In the genomic region with DNA sequence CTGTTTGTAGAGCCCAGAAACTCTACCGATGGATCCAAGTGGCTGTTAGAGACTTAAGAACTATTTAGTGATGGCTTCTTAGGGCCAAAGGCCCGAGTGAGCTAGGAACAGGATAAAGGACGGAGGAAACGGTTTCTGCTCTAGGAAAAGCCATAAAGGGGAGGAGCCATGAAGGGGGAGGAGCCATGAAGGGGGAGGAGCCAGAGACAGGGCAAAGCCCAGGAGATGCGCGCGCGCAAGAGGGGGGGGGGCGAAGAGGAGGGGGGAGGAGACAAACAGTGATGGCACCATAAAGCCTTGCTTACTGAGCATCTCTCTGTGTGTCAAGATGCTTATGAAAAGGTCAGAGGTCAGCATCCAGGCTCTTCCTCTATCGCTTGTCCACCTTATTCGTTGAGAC, we compare ENCODE assay signal across 36 mouse cellular contexts. TPM values are rescaled to one million over a fixed set of nuclear protein-coding genes. Genes with fewer than 3 reads are reported as not detected.
DNase-seq lines count a peak whose midpoint lies in the region; ATAC-seq and TF ChIP-seq lines count a peak whose summit lies in the region.
"Had no signal": no experiment of that assay in that cellular context is flagged by ENCODE, and none has a peak within 500 bp of the region (broad histone marks: within the 10 kb centered on the region; RNA-seq: fewer than 3 reads in every experiment).

No protein-coding gene starts in this region.

- TF ChIP-seq CTCF in forebrain, postnatal 0 days (IDR thresholded peaks at IDR 0.05; ENCODE audit: low read depth): no peak
- TF ChIP-seq CTCF in testis, adult 2 months (IDR thresholded peaks at IDR 0.05; ENCODE audit: control insufficient read depth, insufficient read depth, insufficient replicate concordance, low read depth, low read length): no peak

- peaks cover 20% of the 10 kb centered on the region for H3K4me1 ChIP-seq in forebrain, embryonic 12.5 days
- no peaks in the 10 kb centered on the region for H3K4me1 ChIP-seq in forebrain, postnatal 0 days (ENCODE audit: insufficient read depth)
- H3K4me1 ChIP-seq in testis, adult 2 months (ENCODE audit: control insufficient read depth, insufficient read depth, low read length): peaks cover 5% of the 10 kb centered on the region
- H3K4me1 ChIP-seq: kidney, embryonic 15.5 days; liver, embryonic 12.5 days had no signal

- TF ChIP-seq POLR2A in testis, adult 2 months (IDR thresholded peaks at IDR 0.05; ENCODE audit: control insufficient read depth, low read depth, low read length): no peak

- H3K4me2 ChIP-seq in forebrain, embryonic 12.5 days: no peak overlapping the region
- H3K4me2 ChIP-seq in forebrain, postnatal 0 days (ENCODE audit: low read depth): no peak overlapping the region
- H3K4me2 ChIP-seq: hindbrain, embryonic 15.5 days; kidney, embryonic 15.5 days; limb, embryonic 12.5 days; liver, embryonic 12.5 days had no signal

- no peaks in the 10 kb centered on the region; the same call in 1 of the 2 replicates for H3K36me3 ChIP-seq in forebrain, embryonic 12.5 days (replicated peaks)
- no peaks in the 10 kb centered on the region for H3K36me3 ChIP-seq in forebrain, postnatal 0 days (ENCODE audit: insufficient read depth)
- no peaks in the 10 kb centered on the region for H3K36me3 ChIP-seq in testis, adult 2 months (ENCODE audit: control insufficient read depth, insufficient read depth, low read length)
- H3K36me3 ChIP-seq: hindbrain, embryonic 10.5 days; hindbrain, embryonic 15.5 days; kidney, embryonic 15.5 days; limb, embryonic 12.5 days; liver, embryonic 12.5 days had no signal

- no peak for DNase-seq in forebrain, postnatal 0 days
- DNase-seq in testis, postnatal 14 days (ENCODE audit: low spot score): no peak
- DNase-seq in R1 (ENCODE audit: low read depth, low spot score): peak; percentile 81
- DNase-seq in ovary, adult 18-20 months (ENCODE audit: low spot score): no peak
- DNase-seq in right cerebral cortex, postnatal 10 days (ENCODE audit: low spot score in 2 of 2): no peak
- DNase-seq: adrenal gland, postnatal 10 days; cerebellum, adult 11 months; cerebellum, adult 9-10 months; cerebellum, postnatal 36 days; gastrocnemius, postnatal 10 days; heart, postnatal 14 days; kidney, adult 18-20 months; kidney, postnatal 25 days; lung, adult 2 months; lung, postnatal 10 days; midbrain, embryonic 14.5 days; retina, postnatal 1 day; spleen, adult 18-20 months; thymus, adult 2 months; thymus, postnatal 36 days had no signal

- WGBS in forebrain, embryonic 12.5 days: 80% methylated on average over 11 of the region's 11 CpGs
- 86% methylated on average over 11 of the region's 11 CpGs for WGBS in forebrain, postnatal 0 days

- ATAC-seq in forebrain, embryonic 12.5 days (ENCODE audit: low FRiP score): no peak
- no peak for ATAC-seq in forebrain, postnatal 0 days
- ATAC-seq: liver, embryonic 12.5 days had no signal

- H3K27me3 ChIP-seq in forebrain, embryonic 12.5 days: no peaks in the 10 kb centered on the region
- no peaks in the 10 kb centered on the region for H3K27me3 ChIP-seq in forebrain, postnatal 0 days (ENCODE audit: insufficient read depth, low read length)
- no peaks in the 10 kb centered on the region for H3K27me3 ChIP-seq in testis, adult 2 months (ENCODE audit: control insufficient read depth, insufficient read depth, low read length)
- H3K27me3 ChIP-seq: hindbrain, embryonic 15.5 days; kidney, embryonic 15.5 days; limb, embryonic 12.5 days had no signal

- peak overlapping the region; percentile 92; the same call in 1 of the 2 replicates for H3K27ac ChIP-seq in forebrain, embryonic 12.5 days
- H3K27ac ChIP-seq in forebrain, postnatal 0 days (ENCODE audit: low read depth, low read length): no peak overlapping the region
- H3K27ac ChIP-seq in testis, adult 2 months (ENCODE audit: control insufficient read depth, insufficient read depth, low read depth, low read length): 0 out of 2 replicates have a peak overlapping the region, but pooled peaks have one; percentile 18
- H3K27ac ChIP-seq: hindbrain, embryonic 10.5 days; hindbrain, embryonic 15.5 days; kidney, embryonic 15.5 days; limb, embryonic 12.5 days; liver, embryonic 12.5 days had no signal

- no peaks in the 10 kb centered on the region for H3K9me3 ChIP-seq in forebrain, embryonic 12.5 days
- H3K9me3 ChIP-seq in forebrain, postnatal 0 days (ENCODE audit: low read length): no peaks in the 10 kb centered on the region
- H3K9me3 ChIP-seq: hindbrain, embryonic 10.5 days; hindbrain, embryonic 15.5 days; kidney, embryonic 15.5 days; limb, embryonic 12.5 days; liver, embryonic 12.5 days had no signal

- H3K9ac ChIP-seq in forebrain, embryonic 12.5 days: no peak overlapping the region
- H3K9ac ChIP-seq in forebrain, postnatal 0 days: no peak overlapping the region
- H3K9ac ChIP-seq: hindbrain, embryonic 15.5 days; kidney, embryonic 15.5 days; limb, embryonic 12.5 days; liver, embryonic 12.5 days had no signal

- no peak overlapping the region for H3K4me3 ChIP-seq in forebrain, embryonic 12.5 days (replicated peaks)
- H3K4me3 ChIP-seq in forebrain, postnatal 0 days (ENCODE audit: low read depth, low read length): no peak overlapping the region
- H3K4me3 ChIP-seq in testis, adult 2 months (ENCODE audit: control insufficient read depth, low read depth, low read length): 0 out of 2 replicates have a peak overlapping the region, but pooled peaks have one; percentile 2
- H3K4me3 ChIP-seq: hindbrain, embryonic 10.5 days; hindbrain, embryonic 15.5 days; kidney, embryonic 15.5 days; limb, embryonic 12.5 days; liver, embryonic 12.5 days had no signal

RNA-seq across cellular contexts. Expression of gene Oprd1, which starts 13.6 kb away (rescaled TPM):
- 0.06 and 0.15 TPM in 2 replicates for polyA plus RNA-seq in forebrain, embryonic 12.5 days (2016; fragmentation: Nextera tagmentation; extraction: Ambion mirVana)
- 1.5 and 1.6 TPM in 2 replicates for total RNA-seq in forebrain, postnatal 0 days (2014; rRNA removed)
- polyA plus RNA-seq in forebrain, postnatal 0 days (2015; fragmentation: Nextera tagmentation; extraction: Ambion mirVana): 0.23 and 0.53 TPM in 2 replicates
- polyA plus RNA-seq in testis, adult 2 months (2012; rRNA removed): 0.61 and 0.83 TPM in 2 replicates
- total RNA-seq: CH12.LX; gastrocnemius, postnatal 10 days; monocyte, adult 5-6 weeks had no signal

RNA-seq across cellular contexts. Expression of gene Epb41, which starts 55.5 kb away (rescaled TPM):
- polyA plus RNA-seq in forebrain, embryonic 12.5 days (2016; fragmentation: Nextera tagmentation; extraction: Ambion mirVana): 136 and 158 TPM in 2 replicates
- 65.0 and 68.3 TPM in 2 replicates for total RNA-seq in forebrain, postnatal 0 days (2014; rRNA removed)
- polyA plus RNA-seq in forebrain, postnatal 0 days (2015; fragmentation: Nextera tagmentation; extraction: Ambion mirVana): 32.4 and 36.5 TPM in 2 replicates
- 8.7 and 9.6 TPM in 2 replicates for polyA plus RNA-seq in testis, adult 2 months (2012; rRNA removed)

RNA-seq across cellular contexts. Expression of gene Gm10300, which starts 56.1 kb away (rescaled TPM):
- 0.08 TPM in 1 of 2 replicates, not detected in the other for polyA plus RNA-seq in forebrain, embryonic 12.5 days (2016; fragmentation: Nextera tagmentation; extraction: Ambion mirVana)
- 0.14 TPM in 1 of 2 replicates, not detected in the other for total RNA-seq in forebrain, postnatal 0 days (2014; rRNA removed)
- polyA plus RNA-seq in forebrain, postnatal 0 days (2015; fragmentation: Nextera tagmentation; extraction: Ambion mirVana): not detected in 2 replicates
- not detected in 2 replicates for polyA plus RNA-seq in testis, adult 2 months (2012; rRNA removed)
- total RNA-seq: layer of hippocampus, adult 18-20 months; layer of hippocampus, postnatal 10 days; left cerebral cortex, adult 18-20 months; left cerebral cortex, postnatal 14 days had no signal
- polyA plus RNA-seq: embryonic facial prominence, embryonic 11.5 days; hindbrain, embryonic 15.5 days; intestine, embryonic 14.5 days; midbrain, embryonic 14.5 days; neural tube, embryonic 14.5 days had no signal
